Mouse (Mus musculus) forebrain, embryonic 14.5 days (tissue): ENCODE data around the gene Sh3pxd2b. TPM values are rescaled to one million over a fixed set of nuclear protein-coding genes. Genes with fewer than 3 reads are reported as not detected.

Source experiments
- ATAC-seq: fragments of 200-750 bp; cut with Nextera tagmentation; 2 replicates; pipeline ENCODE4 v1.8.0; 2017; ENCODE audit warnings: mild to moderate bottlenecking, moderate library complexity
- DNase-seq: peaks from one replicate; pipeline ENCODE4 v3.0.0-alpha.2; 2015; ENCODE audit warnings: low spot score
- H3K27ac ChIP-seq: fragments of 300-500 bp; sonication (generic); 2 replicates; pipeline ENCODE4 v1.5.1; 2014; ENCODE audit warnings: low read depth, mild to moderate bottlenecking, control low read depth, low read length, moderate library complexity
- H3K27me3 ChIP-seq: fragments of 300-500 bp; sonication (generic); replicated peaks from 2 replicates; pipeline ENCODE4 v1.6.1; 2014; ENCODE audit warnings: low read length, control low read depth, mixed read lengths; ENCODE audit not compliant: control insufficient read depth, insufficient read depth
- H3K36me3 ChIP-seq: fragments of 300-500 bp; sonication (generic); 2 replicates; pipeline ENCODE4 v1.6.1; 2014; ENCODE audit warnings: low read length, control low read depth; ENCODE audit not compliant: control insufficient read depth, insufficient read depth
- H3K4me1 ChIP-seq: fragments of 300-500 bp; sonication (generic); 2 replicates; pipeline ENCODE4 v1.6.1; 2014; ENCODE audit warnings: antibody characterized with exemption, low read length, control low read depth; ENCODE audit not compliant: control insufficient read depth, insufficient read depth
- H3K4me2 ChIP-seq: fragments of 300-500 bp; sonication (generic); 2 replicates; pipeline ENCODE4 v1.6.1; 2014; ENCODE audit warnings: mild to moderate bottlenecking, control low read depth, low read length
- H3K4me3 ChIP-seq: fragments of 300-500 bp; sonication (generic); 2 replicates; pipeline ENCODE4 v1.5.1; 2014; ENCODE audit warnings: low read depth, low read length, control low read depth
- H3K9ac ChIP-seq: fragments of 300-500 bp; sonication (generic); 2 replicates; pipeline ENCODE4 v1.6.1; 2014; ENCODE audit warnings: mild to moderate bottlenecking, low read length, control low read depth, moderate library complexity
- H3K9me3 ChIP-seq: fragments of 300-500 bp; sonication (generic); replicated peaks from 2 replicates; pipeline ENCODE4 v1.6.1; 2016; ENCODE audit warnings: low read length, control low read depth, mixed read lengths; ENCODE audit not compliant: control insufficient read depth
- WGBS: fragments of 180-500 bp; shearing (Covaris S2); extraction: QIAGEN DNeasy Blood & Tissue Kit; methylation state at CpG from one replicate; pipeline ENCODE4 v1.1.7; 2014; 5-methylcytosine and 5-hydroxymethylcytosine counted together
- polyA plus RNA-seq: library from polyadenylated mRNA; unstranded; fragments of >200 nt; fragmentation: Nextera tagmentation; extraction: Ambion mirVana; gene quantifications from 2 replicates; pipeline ENCODE4 v1.2.1, GENCODE M21; 2014

Gene Sh3pxd2b
- polyA plus RNA-seq, 1 experiment from 2014 or later: 13.4 TPM

DNA sequence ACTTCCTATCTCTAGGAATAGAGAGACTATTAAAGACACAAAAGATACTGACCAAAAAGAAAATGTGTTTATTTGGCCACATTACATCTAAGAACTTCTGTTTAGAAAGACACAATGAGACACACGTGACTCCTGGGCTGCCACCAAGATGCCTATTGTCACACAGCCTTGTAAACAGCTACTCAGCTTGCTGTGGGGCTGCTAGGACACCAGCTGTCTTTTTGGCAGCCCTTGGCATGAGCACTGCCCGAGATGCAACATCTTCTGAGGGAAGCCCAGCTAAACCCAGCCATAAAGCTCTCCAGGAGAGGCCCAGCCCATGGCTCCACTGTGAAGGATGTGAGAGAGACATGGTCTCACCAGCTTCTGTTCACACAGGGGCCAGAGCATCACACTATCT is 45.5 kb downstream of the Sh3pxd2b start:
- DNase-seq: no peak

DNA sequence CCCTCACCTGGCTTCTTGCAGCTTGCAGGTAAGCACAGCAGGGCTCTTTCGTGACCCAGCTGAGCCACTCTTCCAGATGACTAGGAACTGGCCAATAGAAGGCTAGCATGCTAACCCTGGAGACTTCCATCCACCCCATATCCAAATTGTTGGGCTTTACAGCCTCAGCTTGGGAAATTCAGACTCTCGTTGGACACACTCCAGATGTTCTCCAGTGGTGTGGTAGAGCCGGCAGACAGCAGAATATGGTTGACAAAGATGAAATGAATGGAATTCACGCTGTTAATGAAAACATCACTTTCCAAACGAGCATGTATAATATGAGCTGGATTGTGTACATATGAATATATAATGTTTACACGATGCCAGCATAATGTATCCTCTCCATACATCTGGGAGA is 48.2 kb downstream of the Sh3pxd2b start:
- H3K4me3 ChIP-seq: no peak overlapping the region
- peaks cover 62% of the 10 kb centered on the region for H3K36me3 ChIP-seq
- no peak overlapping the region for H3K27ac ChIP-seq
- H3K9ac ChIP-seq: no peak overlapping the region
- no peaks in the 10 kb centered on the region for H3K27me3 ChIP-seq
- WGBS: 89% methylated on average over 6 of the region's 6 CpGs
- no peaks in the 10 kb centered on the region for H3K9me3 ChIP-seq
- H3K4me1 ChIP-seq: no peaks in the 10 kb centered on the region
- DNase-seq (no peak), ATAC-seq (no peak)
- H3K4me2 ChIP-seq: no peak overlapping the region

More for the DNA sequence above, 45.5 kb downstream of the Sh3pxd2b start:
- ATAC-seq: no peak
- Histone ChIP-seq H3K9me3 (no peaks in the 10 kb centered on the region), H3K4me2 (no peak overlapping the region), H3K9ac (no peak overlapping the region), H3K4me1 (no peaks in the 10 kb centered on the region), H3K27me3 (no peaks in the 10 kb centered on the region), H3K36me3 (peaks cover 73% of the 10 kb centered on the region), H3K27ac (no peak overlapping the region), H3K4me3 (no peak overlapping the region)
- WGBS: 68% methylated on average over 2 of the region's 2 CpGs

DNA sequence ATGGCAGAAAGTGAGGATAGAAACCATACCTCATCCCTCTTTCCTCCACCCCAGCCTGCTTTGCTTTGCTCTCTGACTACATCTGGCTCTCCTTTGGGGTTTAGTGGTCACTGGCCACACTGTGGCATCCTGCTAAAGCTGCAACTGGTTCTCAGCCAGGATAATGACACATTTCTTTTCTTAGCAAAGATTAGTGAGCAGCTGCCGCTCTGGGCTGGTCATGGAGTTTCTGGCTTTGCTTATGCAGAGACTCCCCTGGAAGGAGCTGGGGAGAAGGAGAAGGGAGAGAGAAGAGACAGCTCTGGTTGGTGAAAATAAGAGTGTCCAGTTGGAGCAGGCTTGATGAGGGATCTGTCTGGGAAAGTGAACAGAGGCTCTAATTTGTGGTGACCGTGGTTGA is 50.8 kb downstream of the Sh3pxd2b start:
- ATAC-seq (no peak), DNase-seq (no peak)
- Histone ChIP-seq H3K4me1 (no peaks in the 10 kb centered on the region), H3K4me3 (no peak overlapping the region), H3K27me3 (no peaks in the 10 kb centered on the region), H3K9me3 (no peaks in the 10 kb centered on the region), H3K36me3 (peaks cover 52% of the 10 kb centered on the region; the same call in 1 of the 2 replicates), H3K4me2 (no peak overlapping the region), H3K9ac (no peak overlapping the region), H3K27ac (no peak overlapping the region)
- WGBS: 79% methylated on average over 2 of the region's 2 CpGs

DNA sequence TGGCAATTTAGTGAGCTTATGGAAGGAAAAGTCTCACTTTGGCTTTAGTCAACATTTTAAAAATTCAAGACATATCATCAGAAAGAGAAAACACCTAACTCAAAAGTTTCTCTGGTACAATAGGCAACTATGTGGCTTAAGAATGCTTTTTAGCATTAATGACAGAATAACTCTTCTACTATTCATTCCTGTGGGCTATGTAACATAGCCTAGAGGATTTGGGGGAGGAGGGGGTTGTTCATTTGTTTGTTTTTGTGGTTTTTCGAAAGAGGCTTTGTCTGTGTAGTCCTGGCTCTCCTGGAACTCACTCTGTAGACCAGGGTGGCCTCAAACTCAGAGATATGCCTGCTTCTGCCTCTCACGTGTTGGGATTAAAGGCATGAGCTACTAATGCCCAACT is 51.6 kb downstream of the Sh3pxd2b start:
- no peak overlapping the region for H3K9ac ChIP-seq
- no peak overlapping the region for H3K4me3 ChIP-seq
- DNase-seq: no peak
- H3K9me3 ChIP-seq: no peaks in the 10 kb centered on the region
- no peaks in the 10 kb centered on the region for H3K27me3 ChIP-seq
- no peaks in the 10 kb centered on the region for H3K4me1 ChIP-seq
- H3K4me2 ChIP-seq: no peak overlapping the region
- no peak for ATAC-seq
- H3K27ac ChIP-seq: no peak overlapping the region
- 73% methylated on average over 2 of the region's 2 CpGs for WGBS
- H3K36me3 ChIP-seq: peaks cover 44% of the 10 kb centered on the region; the same call in 1 of the 2 replicates

DNA sequence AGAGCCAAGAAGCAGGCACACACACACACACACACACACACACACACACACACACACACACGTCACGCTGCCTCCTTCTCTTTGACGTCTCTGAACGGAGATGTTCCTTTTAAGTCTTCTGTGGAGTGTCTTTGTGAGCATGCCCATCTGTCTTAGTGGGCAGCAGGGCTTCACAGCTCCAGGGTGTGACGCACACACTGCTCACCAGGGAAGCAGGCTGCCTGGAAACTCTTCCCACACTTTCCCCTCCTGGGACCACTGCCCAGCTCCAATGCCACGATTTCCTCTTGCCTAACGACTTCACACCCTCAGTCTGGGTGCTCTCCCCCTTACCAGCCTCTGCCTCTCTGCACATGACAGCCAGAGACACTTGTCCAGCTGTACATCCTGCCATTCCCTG is 55.1 kb downstream of the Sh3pxd2b start:
- H3K4me1 ChIP-seq: no peaks in the 10 kb centered on the region
- H3K4me2 ChIP-seq: no peak overlapping the region
- ATAC-seq (peak; percentile 29; the same call in 1 of the 2 replicates), DNase-seq (peak; percentile 27)
- H3K4me3 ChIP-seq: no peak overlapping the region
- peaks cover 35% of the 10 kb centered on the region; the same call in 1 of the 2 replicates for H3K36me3 ChIP-seq
- H3K27ac ChIP-seq: no peak overlapping the region
- WGBS: 62% methylated on average over 7 of the region's 7 CpGs
- H3K9me3 ChIP-seq: no peaks in the 10 kb centered on the region
- H3K27me3 ChIP-seq: no peaks in the 10 kb centered on the region
- H3K9ac ChIP-seq: no peak overlapping the region

DNA sequence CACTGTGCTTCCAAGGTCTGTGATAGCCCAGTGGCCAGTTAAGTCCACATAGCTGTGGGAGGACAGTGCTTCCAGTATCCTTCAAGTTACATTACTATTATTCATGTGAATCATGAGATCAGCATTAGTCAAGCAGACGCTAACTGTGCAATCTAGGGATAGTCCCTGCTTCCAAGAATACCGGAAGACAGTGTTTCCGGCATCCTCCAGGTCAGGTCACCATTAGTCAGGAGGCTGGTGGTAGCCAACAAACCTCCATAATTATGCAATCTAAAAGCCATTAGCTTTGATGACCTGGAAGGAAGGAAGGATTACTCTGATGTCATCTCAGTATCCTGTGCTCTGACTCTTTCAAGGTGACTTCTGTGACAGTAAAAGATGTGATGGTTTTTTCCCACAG is 57.1 kb downstream of the Sh3pxd2b start:
- no peaks in the 10 kb centered on the region for H3K9me3 ChIP-seq
- 96% methylated on average over 3 of the region's 3 CpGs for WGBS
- ATAC-seq (no peak), DNase-seq (no peak)
- H3K9ac ChIP-seq: no peak overlapping the region
- no peak overlapping the region for H3K4me2 ChIP-seq
- H3K27ac ChIP-seq: no peak overlapping the region
- no peaks in the 10 kb centered on the region for H3K4me1 ChIP-seq
- peaks cover 40% of the 10 kb centered on the region for H3K36me3 ChIP-seq
- H3K27me3 ChIP-seq: no peaks in the 10 kb centered on the region
- H3K4me3 ChIP-seq: no peak overlapping the region

DNA sequence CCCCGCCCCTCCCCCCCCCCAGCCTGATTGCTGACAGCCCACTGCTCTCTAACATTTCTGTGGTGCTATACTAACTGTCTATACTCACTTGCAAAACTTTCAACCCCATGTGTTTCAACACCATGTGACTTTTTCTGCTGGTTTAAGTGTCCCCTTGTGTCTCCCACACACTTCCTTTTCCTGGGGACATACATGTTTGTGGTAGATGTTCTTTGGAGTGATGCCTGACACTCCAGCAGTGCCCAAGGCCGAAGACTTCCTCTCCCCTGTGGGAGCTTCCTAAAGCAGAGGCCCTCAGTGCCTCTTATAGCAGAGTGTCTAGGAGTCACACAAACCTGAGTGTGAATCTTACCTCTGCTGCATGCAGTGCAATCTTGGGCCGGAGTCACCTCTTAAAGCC is 60.2 kb downstream of the Sh3pxd2b start:
- Histone ChIP-seq H3K36me3 (peaks cover 44% of the 10 kb centered on the region), H3K4me2 (no peak overlapping the region), H3K9ac (no peak overlapping the region), H3K27ac (no peak overlapping the region), H3K4me1 (no peaks in the 10 kb centered on the region), H3K27me3 (no peaks in the 10 kb centered on the region), H3K9me3 (no peaks in the 10 kb centered on the region), H3K4me3 (no peak overlapping the region)
- ATAC-seq (no peak), DNase-seq (no peak)
- 83% methylated on average over 3 of the region's 3 CpGs for WGBS

DNA sequence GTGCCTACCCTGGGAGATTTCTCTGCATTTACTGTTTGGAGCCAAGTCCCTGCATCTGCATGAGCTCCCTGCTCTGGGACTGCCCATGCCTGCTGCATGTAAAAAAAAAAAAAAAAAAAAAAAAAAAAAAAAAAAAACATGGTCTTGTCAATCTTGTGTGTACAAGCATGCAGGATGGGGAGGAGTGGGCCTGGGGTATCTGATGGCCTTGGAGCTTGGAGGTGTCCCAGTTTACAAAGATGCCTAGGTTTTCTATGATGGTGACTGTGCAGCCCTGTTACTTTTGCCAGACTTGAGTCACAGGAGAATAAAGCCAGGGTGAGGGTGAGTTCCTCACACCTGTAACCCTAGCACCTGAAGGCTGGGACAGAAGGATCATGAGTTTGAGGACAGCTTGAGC is 61.4 kb downstream of the Sh3pxd2b start:
- Histone ChIP-seq H3K4me1 (no peaks in the 10 kb centered on the region), H3K36me3 (peaks cover 55% of the 10 kb centered on the region), H3K9me3 (no peaks in the 10 kb centered on the region), H3K9ac (no peak overlapping the region), H3K27me3 (no peaks in the 10 kb centered on the region), H3K27ac (no peak overlapping the region), H3K4me2 (no peak overlapping the region), H3K4me3 (no peak overlapping the region)
- ATAC-seq (no peak), DNase-seq (no peak)

DNA sequence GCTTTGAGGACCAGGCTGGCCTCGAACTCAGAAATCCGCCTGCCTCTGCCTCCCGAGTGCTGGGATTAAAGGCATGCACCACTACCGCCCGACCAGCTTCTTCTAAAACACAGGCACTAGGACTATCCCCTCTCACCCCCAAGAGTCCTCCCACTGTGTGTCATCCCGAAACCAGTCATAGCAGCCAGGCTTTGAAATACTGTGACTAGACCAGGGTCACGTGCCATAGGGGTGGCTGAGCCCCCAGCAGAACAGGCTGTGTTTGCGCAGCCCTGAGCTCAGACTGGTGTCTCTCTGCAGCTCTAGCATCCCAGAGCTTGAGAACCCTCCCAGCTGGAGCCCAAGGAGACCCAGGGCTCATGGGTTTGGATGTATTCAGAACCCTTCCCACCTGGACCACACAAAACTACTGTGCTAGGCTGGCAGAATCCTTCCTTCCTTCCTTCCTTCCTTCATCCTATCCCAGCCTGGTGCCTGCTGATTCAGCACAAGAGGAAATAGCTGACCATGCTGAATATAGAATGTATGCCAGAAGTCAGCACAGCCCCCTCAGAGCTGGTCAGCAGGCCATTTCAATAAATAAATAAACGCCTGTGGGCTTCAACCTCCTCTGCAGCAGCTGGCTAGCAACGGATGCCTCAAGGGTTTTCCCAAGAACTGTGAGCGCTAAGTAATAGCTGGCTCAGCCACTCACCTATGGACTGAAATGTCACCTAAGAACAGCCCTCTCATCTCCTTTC is 62.4 kb downstream of the Sh3pxd2b start:
- no peak overlapping the region for H3K4me3 ChIP-seq
- no peak overlapping the region for H3K27ac ChIP-seq
- H3K36me3 ChIP-seq: peaks cover 65% of the 10 kb centered on the region
- no peak for ATAC-seq
- no peak for DNase-seq
- H3K9me3 ChIP-seq: no peaks in the 10 kb centered on the region
- no peak overlapping the region for H3K9ac ChIP-seq
- H3K4me1 ChIP-seq: no peaks in the 10 kb centered on the region
- WGBS: 93% methylated on average over 11 of the region's 11 CpGs
- no peaks in the 10 kb centered on the region for H3K27me3 ChIP-seq
- H3K4me2 ChIP-seq: no peak overlapping the region
